Mouse (Mus musculus): ENCODE measurements around the gene Gpr180.
"Not testable (repeated sequence)": the region's sequence is repeated elsewhere in the genome, so short reads cannot be mapped to it uniquely, and the experiment has no call there.

The Gpr180 gene

GRCm38 (mm10) chr14:118152294-118152651, 15.3 kb downstream of the Gpr180 start:
- no peak for DNase-seq (ENCODE audit: low read depth, low spot score)

- DNase-seq (ENCODE audit: low read depth, low spot score) = not testable (repeated sequence)
These were observed 19.1 kb downstream of the Gpr180 start for GRCm38 (mm10) chr14:118156056-118156455.

- DNase-seq (ENCODE audit: low read depth, low spot score) = no peak
These were observed 19.8 kb downstream of the Gpr180 start for GRCm38 (mm10) chr14:118156740-118157139.

GRCm38 (mm10) chr14:118157146-118157545, 20.2 kb downstream of the Gpr180 start:
- peak; percentile 57 for DNase-seq (ENCODE audit: low read depth, low spot score)

- no peak for DNase-seq (ENCODE audit: low read depth, low spot score)
These were observed 24.8 kb downstream of the Gpr180 start for GRCm38 (mm10) chr14:118161751-118162150.

GRCm38 (mm10) chr14:118162640-118163039, 25.7 kb downstream of the Gpr180 start:
- no peak for DNase-seq (ENCODE audit: low read depth, low spot score)

GRCm38 (mm10) chr14:118168776-118169175, 31.8 kb downstream of the Gpr180 start:
- peak; percentile 94 for DNase-seq (ENCODE audit: low read depth, low spot score)

GRCm38 (mm10) chr14:118173590-118174203, 36.7 kb downstream of the Gpr180 start:
- DNase-seq (ENCODE audit: low read depth, low spot score) = no peak

GRCm38 (mm10) chr14:118175071-118175693, 38.2 kb downstream of the Gpr180 start:
- DNase-seq (ENCODE audit: low read depth, low spot score) = peak; percentile 90

- no peak for DNase-seq (ENCODE audit: low read depth, low spot score)
These were observed 38.7 kb downstream of the Gpr180 start for GRCm38 (mm10) chr14:118175694-118176085.

- no peak for DNase-seq (ENCODE audit: low read depth, low spot score)
These were observed 42.3 kb downstream of the Gpr180 start for GRCm38 (mm10) chr14:118179251-118179650.

GRCm38 (mm10) chr14:118179701-118180100, 42.7 kb downstream of the Gpr180 start:
- no peak for DNase-seq (ENCODE audit: low read depth, low spot score)

GRCm38 (mm10) chr14:118180117-118180557, 43.2 kb downstream of the Gpr180 start:
- peak; percentile 83 for DNase-seq (ENCODE audit: low read depth, low spot score)

GRCm38 (mm10) chr14:118180711-118181177, 43.8 kb downstream of the Gpr180 start:
- peak; percentile 34 for DNase-seq (ENCODE audit: low read depth, low spot score)

- no peak for DNase-seq (ENCODE audit: low read depth, low spot score)
These were observed 54.5 kb downstream of the Gpr180 start for GRCm38 (mm10) chr14:118191442-118191841.

- DNase-seq (ENCODE audit: low read depth, low spot score) = no peak
These were observed 56.2 kb downstream of the Gpr180 start for GRCm38 (mm10) chr14:118193001-118193628.

- no peak for DNase-seq (ENCODE audit: low read depth, low spot score)
These were observed 56.7 kb downstream of the Gpr180 start for GRCm38 (mm10) chr14:118193663-118194062.

- no peak for DNase-seq (ENCODE audit: low read depth, low spot score)
These were observed 57.4 kb downstream of the Gpr180 start for GRCm38 (mm10) chr14:118194219-118194914.

- no peak for DNase-seq (ENCODE audit: low read depth, low spot score)
These were observed 60.1 kb downstream of the Gpr180 start for GRCm38 (mm10) chr14:118197063-118197462.

- no peak for DNase-seq (ENCODE audit: low read depth, low spot score)
These were observed 63.8 kb downstream of the Gpr180 start for GRCm38 (mm10) chr14:118200731-118201130.

GRCm38 (mm10) chr14:118202006-118202405, 65.0 kb downstream of the Gpr180 start:
- DNase-seq (ENCODE audit: low read depth, low spot score) = peak; percentile 67

- peak; percentile 81 for DNase-seq (ENCODE audit: low read depth, low spot score)
These were observed 66.1 kb downstream of the Gpr180 start for GRCm38 (mm10) chr14:118203031-118203430.

All from R1 (cell line).